Mouse (Mus musculus): ENCODE measurements around the gene Tshr.

DNA sequence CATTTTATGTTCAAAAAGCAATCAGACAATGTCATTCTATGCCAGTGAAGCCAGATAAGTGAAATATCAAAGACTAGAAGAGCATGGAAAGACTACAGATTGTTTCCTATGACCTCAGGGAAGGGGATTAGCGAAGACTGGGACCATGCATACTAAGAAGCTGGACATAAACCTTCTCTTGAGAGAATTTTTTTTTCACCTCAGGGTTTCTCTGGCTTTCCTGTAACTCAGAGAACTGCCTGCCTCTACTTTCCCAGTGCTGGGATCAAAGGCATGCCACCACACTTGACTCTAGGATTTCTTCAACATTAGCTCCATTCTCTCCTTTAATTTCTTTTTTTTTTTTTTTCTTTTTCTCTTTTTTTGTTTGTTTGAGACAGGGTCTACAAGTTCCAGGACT is 206.8 kb downstream of the Tshr start:
- TF ChIP-seq CTCF (IDR thresholded peaks at IDR 0.05; ENCODE audit: extremely low read depth, insufficient read depth, insufficient read length, insufficient replicate concordance) (no peak), POLR2A (IDR thresholded peaks at IDR 0.05; ENCODE audit: low read depth, low read length) (no peak)

All from spleen, adult 2 months (tissue).